Mouse (Mus musculus) stomach, embryonic 14.5 days (tissue): ENCODE measurements around the gene Shmt1. TPM values are rescaled to one million over a fixed set of nuclear protein-coding genes. Genes with fewer than 3 reads are reported as not detected.

Experiments used
- ATAC-seq: fragments of 200-750 bp; cut with Nextera tagmentation; 2 replicates; pipeline ENCODE4 v1.8.0; 2017; ENCODE audit warnings: low read depth, moderate TSS enrichment; ENCODE audit not compliant: insufficient number of reproducible peaks, insufficient read depth, low FRiP score
- H3K27ac ChIP-seq: fragments of 300-500 bp; sonication (generic); 2 replicates; pipeline ENCODE4 v1.5.1; 2014; ENCODE audit warnings: mild to moderate bottlenecking, low read length, moderate library complexity, mixed read lengths
- H3K27me3 ChIP-seq: fragments of 300-500 bp; sonication (generic); 2 replicates; pipeline ENCODE4 v1.6.1; 2014; ENCODE audit warnings: low read length, control low read depth, mixed read lengths; ENCODE audit not compliant: control insufficient read depth, insufficient read depth
- H3K36me3 ChIP-seq: fragments of 300-500 bp; sonication (generic); 2 replicates; pipeline ENCODE4 v1.6.1; 2014; ENCODE audit warnings: mild to moderate bottlenecking, control low read depth, low read length, moderate library complexity, mixed read lengths; ENCODE audit not compliant: control insufficient read depth, insufficient read depth
- H3K4me1 ChIP-seq: fragments of 300-500 bp; sonication (generic); 2 replicates; pipeline ENCODE4 v1.6.1; 2014; ENCODE audit warnings: low read length, control low read depth, mixed read lengths; ENCODE audit not compliant: control insufficient read depth, insufficient read depth
- H3K4me2 ChIP-seq: fragments of 300-500 bp; sonication (generic); replicated peaks from 2 replicates; pipeline ENCODE4 v1.6.1; 2014; ENCODE audit warnings: low read depth, low read length, control low read depth
- H3K4me3 ChIP-seq: fragments of 300-500 bp; sonication (generic); 2 replicates; pipeline ENCODE4 v1.5.1; 2014; ENCODE audit warnings: low read depth, low read length, control low read depth
- H3K9ac ChIP-seq: fragments of 300-500 bp; sonication (generic); replicated peaks from 2 replicates; pipeline ENCODE4 v1.6.1; 2014; ENCODE audit warnings: low read depth, mild to moderate bottlenecking, control low read depth, low read length, moderate library complexity, mixed read lengths
- H3K9me3 ChIP-seq: fragments of 300-500 bp; sonication (generic); 2 replicates; pipeline ENCODE4 v1.6.1; 2016; ENCODE audit warnings: low read depth, low read length, control low read depth; ENCODE audit not compliant: control insufficient read depth
- WGBS: fragments of 180-500 bp; shearing (Covaris S2); extraction: QIAGEN DNeasy Blood & Tissue Kit; methylation state at CpG from one replicate; pipeline ENCODE4 v1.1.7; 2014; 5-methylcytosine and 5-hydroxymethylcytosine counted together
- polyA plus RNA-seq: library from polyadenylated mRNA; unstranded; fragments of >200 nt; fragmentation: Nextera tagmentation; extraction: Ambion mirVana; gene quantifications from 2 replicates; pipeline ENCODE4 v1.2.1, GENCODE M21; 2014

Gene Shmt1
- polyA plus RNA-seq, 1 experiment from 2014 or later: 66.8 TPM

GRCm38 (mm10) chr11:60772161-60772560, 39.4 kb downstream of the Shmt1 start:
- WGBS: 81% methylated on average over 4 of the region's 4 CpGs
- Histone ChIP-seq H3K27ac (no peak overlapping the region), H3K36me3 (no peaks in the 10 kb centered on the region), H3K4me1 (peaks cover 11% of the 10 kb centered on the region), H3K9ac (no peak overlapping the region), H3K27me3 (no peaks in the 10 kb centered on the region), H3K9me3 (no peaks in the 10 kb centered on the region), H3K4me3 (no peak overlapping the region), H3K4me2 (no peak overlapping the region)
- no peak for ATAC-seq

GRCm38 (mm10) chr11:60770776-60771175, 40.7 kb downstream of the Shmt1 start:
- H3K4me3 ChIP-seq: no peak overlapping the region
- H3K27ac ChIP-seq: no peak overlapping the region
- ATAC-seq: no peak
- H3K4me2 ChIP-seq: no peak overlapping the region
- no peaks in the 10 kb centered on the region for H3K36me3 ChIP-seq
- no peaks in the 10 kb centered on the region for H3K27me3 ChIP-seq
- no peak overlapping the region for H3K9ac ChIP-seq
- peaks cover 6% of the 10 kb centered on the region for H3K4me1 ChIP-seq
- H3K9me3 ChIP-seq: no peaks in the 10 kb centered on the region
- 88% methylated on average over 3 of the region's 3 CpGs for WGBS

GRCm38 (mm10) chr11:60769322-60769721, 42.2 kb downstream of the Shmt1 start:
- no peak for ATAC-seq
- H3K36me3 ChIP-seq: no peaks in the 10 kb centered on the region
- no peak overlapping the region for H3K4me2 ChIP-seq
- H3K27ac ChIP-seq: no peak overlapping the region
- H3K27me3 ChIP-seq: no peaks in the 10 kb centered on the region
- no peak overlapping the region for H3K4me3 ChIP-seq
- no peaks in the 10 kb centered on the region for H3K4me1 ChIP-seq
- WGBS: 81% methylated on average over 2 of the region's 2 CpGs
- no peaks in the 10 kb centered on the region for H3K9me3 ChIP-seq
- no peak overlapping the region for H3K9ac ChIP-seq

GRCm38 (mm10) chr11:60766969-60767368, 44.5 kb downstream of the Shmt1 start:
- no peaks in the 10 kb centered on the region for H3K4me1 ChIP-seq
- no peaks in the 10 kb centered on the region for H3K9me3 ChIP-seq
- no peak overlapping the region for H3K9ac ChIP-seq
- no peak for ATAC-seq
- no peak overlapping the region for H3K27ac ChIP-seq
- H3K36me3 ChIP-seq: no peaks in the 10 kb centered on the region
- 80% methylated on average over 4 of the region's 4 CpGs for WGBS
- no peak overlapping the region for H3K4me2 ChIP-seq
- no peak overlapping the region for H3K4me3 ChIP-seq
- no peaks in the 10 kb centered on the region for H3K27me3 ChIP-seq

- ATAC-seq: no peak
- Histone ChIP-seq H3K4me3 (no peak overlapping the region), H3K9ac (no peak overlapping the region), H3K36me3 (peaks cover 9% of the 10 kb centered on the region), H3K27ac (no peak overlapping the region), H3K4me1 (no peaks in the 10 kb centered on the region), H3K4me2 (no peak overlapping the region), H3K9me3 (no peaks in the 10 kb centered on the region), H3K27me3 (no peaks in the 10 kb centered on the region)
- WGBS: 89% methylated on average over 3 of the region's 3 CpGs
Observed at GRCm38 (mm10) chr11:60761681-60762080, 49.8 kb downstream of the Shmt1 start.

- no peaks in the 10 kb centered on the region for H3K9me3 ChIP-seq
- no peaks in the 10 kb centered on the region for H3K27me3 ChIP-seq
- no peak overlapping the region for H3K27ac ChIP-seq
- peaks cover 47% of the 10 kb centered on the region for H3K36me3 ChIP-seq
- H3K9ac ChIP-seq: no peak overlapping the region
- H3K4me1 ChIP-seq: no peaks in the 10 kb centered on the region
- ATAC-seq: no peak
- WGBS: 77% methylated on average over 7 of the region's 7 CpGs
- no peak overlapping the region for H3K4me2 ChIP-seq
- no peak overlapping the region for H3K4me3 ChIP-seq
Observed at GRCm38 (mm10) chr11:60755570-60755969, 55.9 kb downstream of the Shmt1 start.

GRCm38 (mm10) chr11:60740321-60740720, 71.2 kb downstream of the Shmt1 start:
- H3K4me1 ChIP-seq: no peaks in the 10 kb centered on the region
- H3K27ac ChIP-seq: no peak overlapping the region
- no peak overlapping the region for H3K4me2 ChIP-seq
- 69% methylated on average over 3 of the region's 3 CpGs for WGBS
- no peak overlapping the region for H3K9ac ChIP-seq
- no peak for ATAC-seq
- H3K36me3 ChIP-seq: peaks cover 21% of the 10 kb centered on the region
- H3K27me3 ChIP-seq: no peaks in the 10 kb centered on the region
- no peaks in the 10 kb centered on the region for H3K9me3 ChIP-seq
- H3K4me3 ChIP-seq: no peak overlapping the region

Other genes starting within 250 kb of the Shmt1 start
- 51.8 and 55.1 TPM in 2 replicates for gene Llgl1, start 112.0 kb downstream of the Shmt1 start, polyA plus RNA-seq
- 67.6 and 76.2 TPM in 2 replicates for gene Flii, start 84.5 kb downstream of the Shmt1 start, polyA plus RNA-seq
- 12.9 and 13.5 TPM in 2 replicates for gene Mief2, start 83.3 kb downstream of the Shmt1 start, polyA plus RNA-seq
- gene Top3a, start 34.4 kb downstream of the Shmt1 start, polyA plus RNA-seq: 13.8 and 14.7 TPM in 2 replicates
- gene Smcr8, start 34.2 kb downstream of the Shmt1 start, polyA plus RNA-seq: 7.0 and 7.8 TPM in 2 replicates
- gene Dhrs7b, start 18.9 kb upstream of the Shmt1 start, polyA plus RNA-seq: 36.9 and 37.2 TPM in 2 replicates
- gene Tmem11, start 67.6 kb upstream of the Shmt1 start, polyA plus RNA-seq: 65.0 and 74.9 TPM in 2 replicates
- 14.7 and 16.7 TPM in 2 replicates for gene Natd1, start 103.0 kb upstream of the Shmt1 start, polyA plus RNA-seq
- 79.7 and 80.0 TPM in 2 replicates for gene Map2k3, start 120.3 kb upstream of the Shmt1 start, polyA plus RNA-seq
- gene Kcnj12, start 210.8 kb upstream of the Shmt1 start, polyA plus RNA-seq: 0.77 and 1.5 TPM in 2 replicates